Mouse (Mus musculus) stomach, embryonic 16.5 days (tissue): ENCODE results near the gene Acsl3. TPM values are rescaled to one million over a fixed set of nuclear protein-coding genes. Genes with fewer than 3 reads are reported as not detected.

Source experiments
- ATAC-seq: fragments of 200-750 bp; cut with Nextera tagmentation; 2 replicates; pipeline ENCODE4 v1.8.0; 2017; ENCODE audit warnings: moderate number of reproducible peaks, moderate TSS enrichment; ENCODE audit not compliant: insufficient read depth, low FRiP score
- H3K27ac ChIP-seq: fragments of 300-500 bp; sonication (generic); 2 replicates; pipeline ENCODE4 v1.5.1; 2014; ENCODE audit warnings: low read length
- H3K27me3 ChIP-seq: fragments of 300-500 bp; sonication (generic); 2 replicates; pipeline ENCODE4 v1.6.1; 2014; ENCODE audit warnings: low read length, control low read depth, mixed read lengths; ENCODE audit not compliant: control insufficient read depth, insufficient read depth
- H3K36me3 ChIP-seq: fragments of 300-500 bp; sonication (generic); 2 replicates; pipeline ENCODE4 v1.6.1; 2014; ENCODE audit warnings: low read length; ENCODE audit not compliant: control insufficient read depth, insufficient read depth
- H3K4me1 ChIP-seq: fragments of 300-500 bp; sonication (generic); 2 replicates; pipeline ENCODE4 v1.6.1; 2014; ENCODE audit warnings: low read length, control low read depth, mixed read lengths; ENCODE audit not compliant: control insufficient read depth, insufficient read depth
- H3K4me2 ChIP-seq: fragments of 300-500 bp; sonication (generic); 2 replicates; pipeline ENCODE4 v1.6.1; 2014; ENCODE audit warnings: low read depth, low read length, mixed read lengths
- H3K4me3 ChIP-seq: fragments of 300-500 bp; sonication (generic); replicated peaks from 2 replicates; pipeline ENCODE4 v1.5.1; 2014; ENCODE audit warnings: mild to moderate bottlenecking, low read length
- H3K9ac ChIP-seq: fragments of 300-500 bp; sonication (generic); 2 replicates; pipeline ENCODE4 v1.6.1; 2014; ENCODE audit warnings: low read length
- H3K9me3 ChIP-seq: fragments of 300-500 bp; sonication (generic); replicated peaks from 2 replicates; pipeline ENCODE4 v1.6.1; 2016; ENCODE audit warnings: low read length, control low read depth; ENCODE audit not compliant: control insufficient read depth
- WGBS: fragments of 180-500 bp; shearing (Covaris S2); extraction: QIAGEN DNeasy Blood & Tissue Kit; methylation state at CpG from one replicate; pipeline ENCODE4 v1.1.7; 2014; 5-methylcytosine and 5-hydroxymethylcytosine counted together
- polyA plus RNA-seq: library from polyadenylated mRNA; unstranded; fragments of >200 nt; fragmentation: Nextera tagmentation; extraction: Ambion mirVana; gene quantifications from 2 replicates; pipeline ENCODE4 v1.2.1, GENCODE M21; 2015

Gene Acsl3
- 55.0 and 56.4 TPM in 2 replicates for polyA plus RNA-seq

GRCm38 (mm10) chr1:78657671-78658440, at the start of gene Acsl3, which contains the start of gene Utp14b:
Acsl3 (plus strand) TSS chr1:78657825.
Utp14b (plus strand) TSS chr1:78658038.
- H3K36me3 ChIP-seq: no peaks in the 10 kb centered on the region
- peak within 1 kb of the TSS; percentile 68 for H3K4me2 ChIP-seq
- H3K4me1 ChIP-seq: peaks cover 21% of the 10 kb centered on the region
- no peaks in the 10 kb centered on the region for H3K9me3 ChIP-seq
- WGBS: under 1% methylated on average over 103 of the region's 104 CpGs
- H3K9ac ChIP-seq: peak within 1 kb of the TSS; percentile 96
- peak; percentile 99 for ATAC-seq
- peak within 1 kb of the TSS; percentile 96 for H3K27ac ChIP-seq
- H3K27me3 ChIP-seq: no peaks in the 10 kb centered on the region
- H3K4me3 ChIP-seq: peak within 1 kb of the TSS; percentile 92

- no peak overlapping the region for H3K27ac ChIP-seq
Measured at GRCm38 (mm10) chr1:78609134-78609907, 48.3 kb upstream of the Acsl3 start.

GRCm38 (mm10) chr1:78611039-78611438, 46.6 kb upstream of the Acsl3 start:
- Histone ChIP-seq H3K4me1 (0 out of 2 replicates have a peak, but pooled peaks cover 3% of the 10 kb centered on the region), H3K4me3 (no peak overlapping the region), H3K9me3 (no peaks in the 10 kb centered on the region), H3K9ac (no peak overlapping the region), H3K27ac (no peak overlapping the region), H3K4me2 (no peak overlapping the region), H3K27me3 (no peaks in the 10 kb centered on the region), H3K36me3 (no peaks in the 10 kb centered on the region)
- no peak for ATAC-seq
- 56% methylated on average over 4 of the region's 4 CpGs for WGBS

More at GRCm38 (mm10) chr1:78609134-78609907, 48.3 kb upstream of the Acsl3 start:
- no peaks in the 10 kb centered on the region for H3K9me3 ChIP-seq
- no peak overlapping the region for H3K9ac ChIP-seq
- H3K4me2 ChIP-seq: no peak overlapping the region
- ATAC-seq: no peak
- H3K27me3 ChIP-seq: no peaks in the 10 kb centered on the region
- H3K4me3 ChIP-seq: no peak overlapping the region
- whole genome bisulfite sequencing: 27% methylated on average over 12 of the region's 12 CpGs
- H3K36me3 ChIP-seq: no peaks in the 10 kb centered on the region
- H3K4me1 ChIP-seq: 0 out of 2 replicates have a peak, but pooled peaks cover 3% of the 10 kb centered on the region

GRCm38 (mm10) chr1:78612959-78613358, 44.7 kb upstream of the Acsl3 start:
- 48% methylated on average over 1 of the region's 1 CpGs for WGBS
- Histone ChIP-seq H3K4me3 (no peak overlapping the region), H3K27me3 (no peaks in the 10 kb centered on the region), H3K27ac (no peak overlapping the region), H3K9ac (no peak overlapping the region), H3K9me3 (no peaks in the 10 kb centered on the region), H3K4me2 (no peak overlapping the region), H3K36me3 (no peaks in the 10 kb centered on the region), H3K4me1 (no peaks in the 10 kb centered on the region)
- ATAC-seq: no peak

GRCm38 (mm10) chr1:78624352-78624751, 33.3 kb upstream of the Acsl3 start:
- no peak overlapping the region for H3K4me3 ChIP-seq
- no peak for ATAC-seq
- H3K27ac ChIP-seq: no peak overlapping the region

GRCm38 (mm10) chr1:78634486-78634885, 23.1 kb upstream of the Acsl3 start:
- H3K4me1 ChIP-seq: no peaks in the 10 kb centered on the region

More at GRCm38 (mm10) chr1:78624352-78624751, 33.3 kb upstream of the Acsl3 start:
- Histone ChIP-seq H3K27me3 (no peaks in the 10 kb centered on the region), H3K9ac (no peak overlapping the region), H3K36me3 (no peaks in the 10 kb centered on the region), H3K4me1 (no peaks in the 10 kb centered on the region), H3K4me2 (no peak overlapping the region), H3K9me3 (no peaks in the 10 kb centered on the region)
- 92% methylated on average over 2 of the region's 2 CpGs for WGBS

GRCm38 (mm10) chr1:78640871-78641270, 16.8 kb upstream of the Acsl3 start:
- Histone ChIP-seq H3K4me3 (no peak overlapping the region), H3K27me3 (no peaks in the 10 kb centered on the region), H3K4me2 (no peak overlapping the region), H3K9me3 (no peaks in the 10 kb centered on the region), H3K27ac (no peak overlapping the region), H3K36me3 (no peaks in the 10 kb centered on the region), H3K4me1 (no peaks in the 10 kb centered on the region), H3K9ac (no peak overlapping the region)
- ATAC-seq: no peak

More at GRCm38 (mm10) chr1:78634486-78634885, 23.1 kb upstream of the Acsl3 start:
- Histone ChIP-seq H3K9ac (no peak overlapping the region), H3K36me3 (no peaks in the 10 kb centered on the region), H3K27ac (no peak overlapping the region), H3K9me3 (no peaks in the 10 kb centered on the region), H3K27me3 (no peaks in the 10 kb centered on the region), H3K4me3 (no peak overlapping the region), H3K4me2 (no peak overlapping the region)
- WGBS: 76% methylated on average over 3 of the region's 3 CpGs
- ATAC-seq: no peak

GRCm38 (mm10) chr1:78641791-78642190, 15.8 kb upstream of the Acsl3 start:
- Histone ChIP-seq H3K4me1 (no peaks in the 10 kb centered on the region), H3K4me3 (no peak overlapping the region), H3K36me3 (no peaks in the 10 kb centered on the region), H3K9me3 (no peaks in the 10 kb centered on the region), H3K27me3 (no peaks in the 10 kb centered on the region), H3K4me2 (no peak overlapping the region), H3K9ac (no peak overlapping the region), H3K27ac (no peak overlapping the region)
- 92% methylated on average over 3 of the region's 3 CpGs for WGBS
- ATAC-seq: no peak

GRCm38 (mm10) chr1:78642197-78642596, 15.4 kb upstream of the Acsl3 start:
- no peak for ATAC-seq
- H3K27ac ChIP-seq: peak overlapping the region; percentile 44; the same call in 1 of the 2 replicates
- 61% methylated on average over 2 of the region's 2 CpGs for WGBS
- no peak overlapping the region for H3K4me2 ChIP-seq
- no peaks in the 10 kb centered on the region for H3K27me3 ChIP-seq
- H3K36me3 ChIP-seq: no peaks in the 10 kb centered on the region
- no peak overlapping the region for H3K9ac ChIP-seq
- no peaks in the 10 kb centered on the region for H3K9me3 ChIP-seq
- H3K4me1 ChIP-seq: no peaks in the 10 kb centered on the region
- H3K4me3 ChIP-seq: no peak overlapping the region
